ENCODE assay signal across 7 mouse cellular contexts in genomic region chr4:63056641-63057415, GRCm38 (mm10).
DNase-seq lines count a peak whose midpoint lies in the region.

No protein-coding gene starts in this region.

- H3K9me3 ChIP-seq in hindbrain, embryonic 10.5 days = no peaks in the 10 kb centered on the region
- no peaks in the 10 kb centered on the region for H3K9me3 ChIP-seq in midbrain, embryonic 10.5 days (replicated peaks)

- peak; percentile 1 for DNase-seq in urinary bladder, postnatal 14 days (ENCODE audit: low spot score)
- DNase-seq in urinary bladder, postnatal 36 days (ENCODE audit: low spot score in 2 of 2) = no peak
- peak; percentile 58 for DNase-seq in hindbrain, embryonic 10.5 days (ENCODE audit: low spot score)
- peak; percentile 27 for DNase-seq in midbrain, embryonic 10.5 days (ENCODE audit: low spot score)
- DNase-seq in layer of hippocampus, adult 9-11 months = no peak
- DNase-seq in left cerebral cortex, adult 11 months (ENCODE audit: low spot score) = no peak
- no peak for DNase-seq in left cerebral cortex, postnatal 14 days (ENCODE audit: low spot score in 2 of 2)

- H3K27ac ChIP-seq in hindbrain, embryonic 10.5 days = peak overlapping the region; percentile 84
- peak overlapping the region; percentile 78 for H3K27ac ChIP-seq in midbrain, embryonic 10.5 days (replicated peaks)

- H3K4me3 ChIP-seq in hindbrain, embryonic 10.5 days = no peak overlapping the region
- no peak overlapping the region for H3K4me3 ChIP-seq in midbrain, embryonic 10.5 days

- peaks cover 7% of the 10 kb centered on the region for H3K36me3 ChIP-seq in hindbrain, embryonic 10.5 days
- peaks cover 16% of the 10 kb centered on the region for H3K36me3 ChIP-seq in midbrain, embryonic 10.5 days

- WGBS in hindbrain, embryonic 10.5 days = 30% methylated on average over 7 of the region's 7 CpGs
- WGBS in midbrain, embryonic 10.5 days = 55% methylated on average over 7 of the region's 7 CpGs

- no peaks in the 10 kb centered on the region for H3K27me3 ChIP-seq in hindbrain, embryonic 10.5 days (ENCODE audit: insufficient read depth, poor library complexity, severe bottlenecking)
- no peaks in the 10 kb centered on the region for H3K27me3 ChIP-seq in midbrain, embryonic 10.5 days (ENCODE audit: low read depth, poor library complexity, severe bottlenecking)

- intact Hi-C loops in left cerebral cortex, postnatal 14 days (cut with DNase I) = no loop called here

- H3K4me1 ChIP-seq in hindbrain, embryonic 10.5 days (replicated peaks) = peaks cover 34% of the 10 kb centered on the region
- peaks cover 39% of the 10 kb centered on the region for H3K4me1 ChIP-seq in midbrain, embryonic 10.5 days

Comparison
In these comparisons a context has a peak if more than half of its experiments do, and no peak if none do; other contexts are left out.
1. DNase-seq: peak in urinary bladder, postnatal 14 days (single experiment), hindbrain, embryonic 10.5 days (single experiment) and midbrain, embryonic 10.5 days (single experiment); none in urinary bladder, postnatal 36 days (0 of 2), layer of hippocampus, adult 9-11 months (single experiment), left cerebral cortex, adult 11 months (single experiment) and left cerebral cortex, postnatal 14 days (0 of 2).